Mouse (Mus musculus) kidney, adult 9 months (tissue): ENCODE results near the gene Atp6v0e.

Experiments used
- DNase-seq: peaks from one replicate; pipeline ENCODE4 v3.0.0; 2022

Atp6v0e gene

DNA sequence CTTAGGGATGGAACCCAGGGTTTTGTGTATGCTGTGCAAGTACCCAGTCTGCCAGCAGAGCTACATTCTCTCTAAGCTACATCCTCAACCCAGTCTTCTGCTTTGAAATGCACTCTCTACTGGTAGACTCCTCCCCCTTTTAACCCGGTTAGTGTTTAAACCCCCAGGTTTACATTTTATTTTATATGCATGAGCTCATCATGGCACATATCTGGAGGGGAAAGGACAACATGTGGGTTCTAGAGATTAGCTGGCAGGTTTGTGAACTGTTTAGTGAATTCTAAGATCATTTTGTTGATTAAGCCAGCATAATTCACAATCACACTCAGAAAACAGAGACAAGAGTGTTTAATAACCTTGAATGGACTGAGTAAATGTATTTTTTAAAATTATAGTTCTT, 61.8 kb downstream of the Atp6v0e start:
- DNase-seq: no peak

DNA sequence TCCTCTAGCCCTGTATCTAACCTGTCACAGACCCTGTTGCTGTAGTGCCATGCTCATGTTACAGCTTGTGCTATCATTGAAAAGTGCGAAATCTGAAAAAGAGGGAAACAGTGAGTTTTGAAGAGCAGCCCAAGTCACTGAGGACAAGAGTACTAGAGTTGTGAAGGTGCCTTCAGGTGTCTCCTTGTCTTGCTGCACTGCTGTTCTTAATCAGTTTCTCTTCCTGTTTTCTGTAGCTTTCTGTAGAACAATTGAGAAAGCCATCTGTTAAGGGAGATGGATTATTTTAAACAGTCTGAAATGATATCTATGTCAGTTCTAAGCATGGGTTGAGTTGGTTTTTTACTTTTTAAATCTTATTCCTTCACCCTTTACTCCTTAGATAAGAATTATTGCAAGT, 63.6 kb downstream of the Atp6v0e start:
- no peak for DNase-seq

DNA sequence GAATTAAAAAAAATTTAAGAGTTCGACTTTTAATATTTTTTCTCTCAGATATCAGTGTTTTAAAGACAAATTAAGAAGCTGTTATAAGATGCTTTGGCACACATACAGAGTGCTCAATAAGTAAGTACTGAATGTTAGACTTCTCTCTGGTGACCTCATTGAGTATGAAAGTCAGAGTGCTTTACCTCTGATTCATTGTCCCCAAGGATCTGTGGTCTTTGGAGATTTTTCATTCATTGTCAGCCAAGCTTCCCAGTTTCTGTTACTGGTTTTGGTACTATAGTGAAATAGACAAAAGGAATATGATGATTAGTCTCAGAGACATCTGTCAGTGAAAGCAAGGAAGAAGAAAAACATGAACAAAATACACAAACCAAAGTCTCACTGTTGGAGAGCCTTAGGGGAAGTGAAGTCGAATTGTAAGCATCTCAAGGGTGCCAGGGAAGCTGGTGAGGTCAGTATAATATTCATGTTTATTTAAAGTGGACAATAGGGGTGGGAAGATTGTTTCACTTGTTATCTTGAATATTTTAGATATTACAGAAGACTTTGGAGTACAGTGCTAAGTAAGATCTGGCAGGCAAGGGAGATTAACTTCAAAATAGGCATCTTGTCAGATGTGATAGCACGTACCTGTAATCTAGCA, 64.2 kb downstream of the Atp6v0e start:
- no peak for DNase-seq

DNA sequence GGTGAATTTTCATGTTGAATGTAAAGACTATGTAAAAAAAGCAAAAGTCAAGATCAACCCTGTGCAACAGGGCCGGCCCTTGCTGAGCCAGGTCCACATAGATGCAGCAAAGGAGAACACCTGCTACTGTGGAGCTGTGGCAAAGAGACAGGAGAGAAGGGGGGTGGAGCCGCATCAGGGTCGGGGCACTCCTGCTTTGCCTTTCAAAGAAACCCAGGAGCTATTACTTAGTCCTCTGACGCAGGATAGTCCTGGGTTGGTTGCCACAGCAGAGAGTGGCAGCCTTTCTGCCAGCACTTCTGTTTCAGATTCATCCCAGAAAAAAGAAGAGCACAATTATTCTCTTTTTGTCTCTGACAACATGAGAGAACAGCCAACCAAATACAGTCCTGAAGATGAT, 79.5 kb downstream of the Atp6v0e start:
- no peak for DNase-seq

DNA sequence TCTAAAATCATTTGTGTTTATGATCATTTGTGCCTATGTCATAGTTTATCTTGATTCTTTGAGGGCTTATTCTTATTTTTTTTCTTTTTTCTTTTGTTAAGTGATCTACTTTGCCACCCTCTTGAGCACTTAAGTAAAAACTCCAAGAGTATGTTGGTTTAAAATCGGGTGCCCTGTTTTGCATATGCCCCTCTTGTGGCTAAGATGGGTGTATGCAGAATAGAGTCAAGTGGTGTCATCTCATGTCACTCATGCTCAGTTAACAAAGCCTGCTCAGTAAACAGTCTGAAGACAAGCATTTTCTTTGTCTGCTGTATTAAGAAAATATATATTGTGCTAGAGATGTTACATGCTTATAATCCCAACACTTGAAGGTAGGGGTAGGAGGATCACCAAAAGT, 80.3 kb downstream of the Atp6v0e start:
- no peak for DNase-seq
